Mouse (Mus musculus): ENCODE measurements around the gene Dao. TPM values are rescaled to one million over a fixed set of nuclear protein-coding genes. Genes with fewer than 3 reads are reported as not detected.

The Dao gene
- total and polyA plus RNA-seq, 2 experiments from 2014 or later, result not detected

DNA sequence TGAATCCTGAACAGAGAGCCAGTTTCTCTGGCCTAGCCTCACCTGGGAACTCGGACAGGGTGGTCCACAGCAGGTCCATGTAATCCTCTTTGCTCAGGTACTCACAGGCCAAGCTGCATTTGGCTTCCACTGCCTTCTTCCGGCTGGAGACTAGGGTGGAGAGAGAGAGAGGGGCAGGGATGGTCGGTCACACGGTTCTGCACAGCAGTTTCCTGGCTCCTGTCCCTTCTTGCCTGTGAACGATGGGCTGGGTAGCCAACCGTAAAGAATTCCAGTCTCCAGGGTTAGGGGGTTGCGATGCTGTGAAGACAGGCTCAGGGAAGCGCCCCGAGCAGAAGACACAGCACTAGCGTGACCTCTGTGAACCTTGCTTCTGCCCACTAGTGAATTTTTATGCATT, 31.6 kb downstream of the Dao start:
- H3K4me3 ChIP-seq (ENCODE audit: low read depth, low read length), result no peak overlapping the region
- H3K4me1 ChIP-seq (ENCODE audit: insufficient read depth), result no peaks in the 10 kb centered on the region
- no peaks in the 10 kb centered on the region for H3K27me3 ChIP-seq (ENCODE audit: insufficient read depth, low read length)
- no peak for DNase-seq
- no peak overlapping the region for H3K9ac ChIP-seq
- no peak for ATAC-seq
- WGBS, result 51% methylated on average over 10 of the region's 10 CpGs
- TF ChIP-seq CTCF (IDR thresholded peaks at IDR 0.05; ENCODE audit: low read depth), result no peak
- no peak overlapping the region for H3K27ac ChIP-seq (ENCODE audit: low read depth, low read length)
- no peak overlapping the region for H3K4me2 ChIP-seq (ENCODE audit: low read depth)
- peaks cover 45% of the 10 kb centered on the region for H3K36me3 ChIP-seq (ENCODE audit: insufficient read depth)
- H3K9me3 ChIP-seq (ENCODE audit: low read length), result no peaks in the 10 kb centered on the region

DNA sequence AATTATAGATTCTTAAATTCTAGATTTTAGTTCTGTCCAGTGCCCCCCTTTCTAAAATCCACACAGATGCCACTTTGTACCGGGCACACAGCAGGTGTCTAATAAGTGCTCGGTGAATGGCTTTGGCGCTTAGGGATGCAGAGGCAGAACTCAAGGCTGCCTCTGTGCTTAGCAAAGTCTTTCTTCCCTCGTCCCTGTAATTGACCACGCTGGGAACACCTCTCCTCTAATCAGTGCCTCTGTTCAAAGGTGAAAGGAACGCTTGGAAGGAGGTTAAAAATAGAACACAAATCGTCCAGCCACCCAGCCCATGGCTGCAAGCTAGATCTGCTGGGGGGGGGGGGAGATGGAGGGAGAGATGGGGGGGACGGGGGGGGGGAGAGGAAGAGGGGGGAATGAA, 37.0 kb downstream of the Dao start:
- no peak overlapping the region for H3K4me3 ChIP-seq (ENCODE audit: low read depth, low read length)
- 9% methylated on average over 7 of the region's 8 CpGs for WGBS
- H3K36me3 ChIP-seq (ENCODE audit: insufficient read depth), result peaks cover 63% of the 10 kb centered on the region
- ATAC-seq (no peak), DNase-seq (no peak)
- H3K9ac ChIP-seq, result no peak overlapping the region
- no peaks in the 10 kb centered on the region for H3K4me1 ChIP-seq (ENCODE audit: insufficient read depth)
- no peaks in the 10 kb centered on the region for H3K9me3 ChIP-seq (ENCODE audit: low read length)
- no peak overlapping the region for H3K27ac ChIP-seq (ENCODE audit: low read depth, low read length)
- H3K27me3 ChIP-seq (ENCODE audit: insufficient read depth, low read length), result no peaks in the 10 kb centered on the region
- no peak for TF ChIP-seq CTCF (IDR thresholded peaks at IDR 0.05; ENCODE audit: low read depth)
- no peak overlapping the region for H3K4me2 ChIP-seq (ENCODE audit: low read depth)

GRCm38 (mm10) chr5:114040911-114041310, 37.4 kb downstream of the Dao start:
- Histone ChIP-seq H3K36me3 (ENCODE audit: insufficient read depth) (peaks cover 63% of the 10 kb centered on the region), H3K27ac (ENCODE audit: low read depth, low read length) (no peak overlapping the region), H3K4me3 (ENCODE audit: low read depth, low read length) (no peak overlapping the region), H3K9ac (no peak overlapping the region), H3K4me2 (ENCODE audit: low read depth) (no peak overlapping the region), H3K27me3 (ENCODE audit: insufficient read depth, low read length) (no peaks in the 10 kb centered on the region), H3K4me1 (ENCODE audit: insufficient read depth) (no peaks in the 10 kb centered on the region), H3K9me3 (ENCODE audit: low read length) (no peaks in the 10 kb centered on the region)
- WGBS, result 50% methylated on average over 1 of the region's 1 CpGs
- DNase-seq (no peak), ATAC-seq (no peak)
- no peak for TF ChIP-seq CTCF (IDR thresholded peaks at IDR 0.05; ENCODE audit: low read depth)

DNA sequence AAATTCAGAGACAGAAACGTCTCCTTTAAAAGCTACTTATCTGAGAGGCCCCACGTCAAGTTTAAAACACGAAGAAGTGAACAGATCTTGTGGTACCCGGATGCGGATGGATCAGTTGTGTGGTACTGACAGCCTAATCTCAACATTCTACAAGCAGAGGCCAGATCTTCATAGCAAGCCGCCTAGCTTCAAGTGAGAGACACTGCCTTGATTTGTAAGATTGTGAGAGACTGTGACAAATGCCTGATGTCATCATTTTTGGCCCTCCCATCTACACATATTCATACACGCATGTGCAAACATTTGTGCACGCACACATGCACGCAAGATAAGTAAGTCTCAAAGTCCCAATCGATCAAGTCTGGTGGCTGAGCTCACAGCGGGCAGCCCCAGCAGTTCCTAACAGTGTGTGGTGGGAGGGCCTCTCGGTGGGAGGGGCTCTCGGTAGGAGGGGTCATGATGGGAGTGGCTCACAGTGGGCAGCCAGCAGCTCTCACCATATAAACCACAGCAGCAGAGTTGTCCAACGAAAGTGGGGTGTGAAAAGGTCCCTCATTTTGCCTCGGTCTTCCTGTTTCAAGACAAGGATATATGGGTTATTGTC, 37.9 kb downstream of the Dao start:
- Histone ChIP-seq H3K4me2 (ENCODE audit: low read depth) (no peak overlapping the region), H3K4me1 (ENCODE audit: insufficient read depth) (no peaks in the 10 kb centered on the region), H3K27ac (ENCODE audit: low read depth, low read length) (no peak overlapping the region), H3K9ac (no peak overlapping the region), H3K36me3 (ENCODE audit: insufficient read depth) (peaks cover 68% of the 10 kb centered on the region), H3K4me3 (ENCODE audit: low read depth, low read length) (no peak overlapping the region), H3K9me3 (ENCODE audit: low read length) (no peaks in the 10 kb centered on the region), H3K27me3 (ENCODE audit: insufficient read depth, low read length) (no peaks in the 10 kb centered on the region)
- ATAC-seq (peak; percentile 61), DNase-seq (peak; percentile 32)
- 22% methylated on average over 15 of the region's 15 CpGs for WGBS
- 0 out of 2 replicates have a peak, but pooled peaks have one; percentile 30 for TF ChIP-seq CTCF (IDR thresholded peaks at IDR 0.05; ENCODE audit: low read depth)

DNA sequence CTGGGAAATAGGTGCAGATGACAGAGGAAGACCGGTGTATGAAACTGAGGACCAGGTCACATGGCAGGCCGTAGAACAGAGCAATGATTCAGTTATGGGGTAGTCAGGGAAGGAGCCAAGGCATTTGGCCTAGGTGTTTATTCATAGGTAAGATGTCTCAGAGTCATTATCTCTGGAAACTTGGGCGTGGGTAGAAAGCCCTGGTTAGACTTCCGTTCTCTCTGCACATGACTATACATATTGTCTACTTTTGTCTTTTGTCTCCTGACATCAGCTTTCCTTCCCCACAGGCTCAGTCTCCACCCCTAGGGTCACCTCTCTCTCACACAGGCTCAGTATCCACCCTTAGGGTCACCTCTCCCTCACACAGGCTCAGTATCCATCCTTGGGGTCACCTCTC, 40.3 kb downstream of the Dao start:
- H3K27me3 ChIP-seq (ENCODE audit: insufficient read depth, low read length), result no peaks in the 10 kb centered on the region
- H3K9ac ChIP-seq, result no peak overlapping the region
- ATAC-seq, result no peak
- no peaks in the 10 kb centered on the region for H3K9me3 ChIP-seq (ENCODE audit: low read length)
- no peak for DNase-seq
- no peak overlapping the region for H3K27ac ChIP-seq (ENCODE audit: low read depth, low read length)
- no peak for TF ChIP-seq CTCF (IDR thresholded peaks at IDR 0.05; ENCODE audit: low read depth)
- H3K4me1 ChIP-seq (ENCODE audit: insufficient read depth), result no peaks in the 10 kb centered on the region
- WGBS, result 85% methylated on average over 4 of the region's 4 CpGs
- peaks cover 47% of the 10 kb centered on the region for H3K36me3 ChIP-seq (ENCODE audit: insufficient read depth)
- H3K4me2 ChIP-seq (ENCODE audit: low read depth), result no peak overlapping the region
- no peak overlapping the region for H3K4me3 ChIP-seq (ENCODE audit: low read depth, low read length)

GRCm38 (mm10) chr5:114045134-114045533, 41.6 kb downstream of the Dao start:
- Histone ChIP-seq H3K4me1 (ENCODE audit: insufficient read depth) (no peaks in the 10 kb centered on the region), H3K27ac (ENCODE audit: low read depth, low read length) (no peak overlapping the region), H3K36me3 (ENCODE audit: insufficient read depth) (peaks cover 49% of the 10 kb centered on the region), H3K27me3 (ENCODE audit: insufficient read depth, low read length) (no peaks in the 10 kb centered on the region), H3K4me3 (ENCODE audit: low read depth, low read length) (no peak overlapping the region), H3K9me3 (ENCODE audit: low read length) (no peaks in the 10 kb centered on the region), H3K4me2 (ENCODE audit: low read depth) (no peak overlapping the region), H3K9ac (no peak overlapping the region)
- WGBS, result 77% methylated on average over 1 of the region's 1 CpGs
- ATAC-seq (no peak), DNase-seq (no peak)
- peak; percentile 53 for TF ChIP-seq CTCF (IDR thresholded peaks at IDR 0.05; ENCODE audit: low read depth)

DNA sequence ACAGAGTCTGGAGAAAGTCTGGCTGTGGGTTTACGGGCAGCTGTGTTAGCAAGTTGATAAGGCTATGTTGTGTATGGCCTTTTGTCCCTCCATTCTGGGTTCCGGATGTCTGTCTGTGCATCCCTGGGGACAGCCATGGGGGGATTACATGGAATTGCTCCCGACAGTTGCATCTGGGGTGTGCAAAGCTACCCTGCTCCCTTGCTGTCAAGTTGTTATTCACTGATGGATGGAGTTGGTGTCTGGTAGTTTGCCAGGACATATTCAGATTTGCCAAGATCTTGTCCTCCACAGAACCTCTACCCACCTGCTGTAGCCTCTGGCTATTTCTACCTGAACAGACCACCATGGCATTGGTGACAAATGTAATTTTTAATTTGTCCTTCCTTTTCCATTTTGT, 42.6 kb downstream of the Dao start:
- Histone ChIP-seq H3K4me2 (ENCODE audit: low read depth) (no peak overlapping the region), H3K9ac (no peak overlapping the region), H3K4me1 (ENCODE audit: insufficient read depth) (no peaks in the 10 kb centered on the region), H3K9me3 (ENCODE audit: low read length) (no peaks in the 10 kb centered on the region), H3K4me3 (ENCODE audit: low read depth, low read length) (no peak overlapping the region), H3K27me3 (ENCODE audit: insufficient read depth, low read length) (no peaks in the 10 kb centered on the region), H3K36me3 (ENCODE audit: insufficient read depth) (peaks cover 55% of the 10 kb centered on the region), H3K27ac (ENCODE audit: low read depth, low read length) (no peak overlapping the region)
- TF ChIP-seq CTCF (IDR thresholded peaks at IDR 0.05; ENCODE audit: low read depth), result no peak
- no peak for ATAC-seq
- DNase-seq, result no peak
- WGBS, result 83% methylated on average over 3 of the region's 3 CpGs

Data from forebrain, postnatal 0 days (tissue).